Mouse (Mus musculus) bone marrow, adult 2 months (tissue): ENCODE data around the gene Eif4g2.

Source experiments
- CTCF ChIP-seq: fragments of 200-500 bp; IDR thresholded peaks from 2 replicates; pipeline ENCODE4 v1.5.1; 2011; ENCODE audit warnings: low read length, control low read depth; ENCODE audit not compliant: control insufficient read depth, insufficient read depth
- POLR2A ChIP-seq: fragments of 200-500 bp; IDR thresholded peaks from 2 replicates; pipeline ENCODE4 v1.6.1; 2011; ENCODE audit warnings: low read depth, mild to moderate bottlenecking, control low read depth, low read length, borderline replicate concordance; ENCODE audit not compliant: control insufficient read depth

DNA sequence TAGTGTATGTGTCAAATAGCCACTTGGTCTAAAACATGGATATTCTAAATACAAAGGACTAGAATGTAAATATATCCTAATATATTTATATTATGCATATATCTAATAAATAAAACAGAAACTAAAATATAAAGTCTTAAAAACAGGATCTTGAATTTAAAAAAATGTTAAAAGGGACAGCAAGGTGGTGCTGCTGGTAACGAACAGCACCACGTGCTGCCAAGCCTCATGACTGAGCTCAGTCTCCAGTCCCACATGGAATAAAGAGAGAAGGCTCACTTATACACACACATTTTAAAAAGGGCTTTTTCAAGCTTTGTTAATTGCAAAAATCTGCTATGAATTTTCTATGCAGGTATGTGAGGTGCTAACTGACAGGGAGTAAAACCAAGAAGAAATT, 1.6 kb upstream of the Eif4g2 start:
- TF ChIP-seq POLR2A (no peak), CTCF (no peak)
